Mouse (Mus musculus) CD4-positive, CD25-positive, alpha-beta regulatory T cell, adult 2 months (primary cell): ENCODE data around the gene Nav2.
A peak's percentile ranks its signal among the peaks of the same experiment; 100 is the strongest.

Source experiments
- DNase-seq: peaks from one replicate; pipeline ENCODE4 v3.0.0-alpha.2; 2012; ENCODE audit warnings: low read depth, low spot score

Gene Nav2

DNA sequence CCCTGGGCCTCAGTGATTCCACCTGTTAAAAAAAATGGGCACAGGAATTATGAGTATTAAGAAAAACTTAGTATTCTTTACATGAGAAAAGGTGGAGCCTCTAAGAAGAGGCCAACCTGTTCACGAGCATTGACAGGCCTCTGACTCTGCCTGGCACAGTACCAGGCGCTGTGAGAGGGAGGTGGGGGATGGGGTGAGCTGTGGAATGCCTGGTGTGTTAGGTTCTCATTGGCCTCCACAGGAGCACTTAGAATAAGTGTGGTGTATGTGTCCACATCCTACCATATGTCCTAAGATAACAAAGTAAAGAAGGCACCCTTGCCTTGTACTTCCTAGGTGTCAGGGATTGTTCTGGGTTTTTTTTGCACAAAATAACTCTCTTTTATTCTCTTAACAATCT lies 340.9 kb downstream of the Nav2 start:
- no peak for DNase-seq

DNA sequence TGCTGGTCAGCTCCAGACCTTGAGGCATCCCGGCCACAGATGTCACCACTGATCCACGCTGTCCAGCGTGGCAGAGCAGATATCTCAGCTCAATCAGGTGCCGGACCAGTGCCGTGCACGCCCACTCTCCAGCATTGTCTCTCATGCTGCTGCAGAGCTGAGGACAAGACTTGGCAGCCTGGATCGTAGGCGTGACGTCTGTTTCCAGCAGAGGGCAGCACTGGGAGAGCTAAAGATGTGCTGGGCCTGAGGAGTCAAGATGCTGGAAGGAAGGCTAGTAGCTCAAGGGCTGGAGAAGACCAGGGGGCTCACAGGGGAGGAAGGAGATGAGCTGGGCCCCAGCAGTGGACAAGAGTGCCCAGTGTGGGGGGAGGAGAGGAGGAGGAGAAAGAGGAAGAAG lies 341.5 kb downstream of the Nav2 start:
- DNase-seq = peak; percentile 72

DNA sequence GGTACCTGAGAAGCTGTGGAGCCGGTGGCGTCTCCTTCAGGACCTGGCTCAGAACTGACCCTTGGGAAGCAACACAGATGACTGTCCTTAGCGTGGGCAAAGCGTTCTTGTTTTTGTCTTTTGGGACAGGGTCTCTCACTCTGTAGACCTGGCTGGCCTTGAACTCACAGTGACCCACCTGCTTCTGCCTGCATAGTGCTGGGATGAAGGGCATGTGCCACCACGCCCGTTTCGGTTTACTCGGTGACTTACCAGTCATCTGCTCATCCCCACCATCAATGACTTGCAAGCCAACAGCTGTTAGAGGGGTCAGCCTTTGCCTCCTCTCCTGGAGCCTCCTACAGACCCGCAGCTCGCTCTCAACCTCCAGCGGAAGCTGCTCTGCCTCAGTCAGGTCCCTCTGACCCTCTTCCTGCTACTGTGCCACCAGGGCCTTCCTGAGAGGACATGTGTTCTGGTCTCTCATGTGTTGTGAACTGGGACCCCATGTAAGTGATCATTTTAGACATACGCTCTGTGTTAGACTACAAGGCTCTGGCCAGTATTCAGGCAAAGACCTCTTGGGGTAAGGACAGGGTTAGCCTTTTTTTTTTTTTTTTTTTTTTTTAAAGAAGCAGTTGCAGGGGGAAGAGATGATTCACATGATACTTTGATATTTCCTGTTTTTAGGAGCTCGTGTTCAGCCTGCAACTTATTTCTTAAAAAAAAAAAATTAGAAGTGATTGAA lies 342.2 kb downstream of the Nav2 start:
- no peak for DNase-seq

DNA sequence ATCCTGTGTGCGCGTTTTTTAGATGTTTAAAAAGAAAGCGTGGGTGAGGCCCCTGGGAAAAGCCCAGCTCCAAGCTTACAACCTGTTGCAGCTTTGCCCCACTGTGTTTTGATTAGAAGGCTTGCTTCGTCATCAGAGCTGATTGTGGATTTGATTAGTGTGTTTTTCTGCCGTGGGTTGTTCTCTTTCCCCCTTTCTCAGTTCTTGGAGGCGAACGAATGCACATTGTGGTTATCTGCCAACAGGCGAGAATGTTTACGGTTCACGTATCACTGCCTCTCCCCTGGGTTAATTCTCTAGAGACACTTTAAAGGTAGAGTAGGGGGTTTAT lies 342.8 kb downstream of the Nav2 start:
- DNase-seq = peak; percentile 15

DNA sequence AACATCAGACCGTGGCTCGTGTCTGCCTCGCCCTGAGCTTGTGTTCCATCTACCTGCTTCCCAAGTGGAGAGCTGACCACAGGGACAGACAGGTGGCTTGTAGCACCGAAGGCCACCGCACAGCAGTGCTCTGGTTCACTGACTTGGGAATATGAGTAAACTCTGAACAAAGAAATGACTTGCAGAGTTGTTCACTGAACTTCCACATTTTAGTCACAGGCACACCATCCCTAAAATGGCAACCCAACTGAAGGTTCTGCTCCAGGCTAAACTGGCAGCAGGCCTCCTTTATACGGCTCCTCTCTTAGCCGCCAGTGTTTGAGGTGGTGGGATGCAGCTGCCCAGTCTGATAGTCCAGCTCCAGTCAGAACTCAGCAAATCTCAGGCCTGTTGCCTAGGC lies 343.9 kb downstream of the Nav2 start:
- DNase-seq = no peak

DNA sequence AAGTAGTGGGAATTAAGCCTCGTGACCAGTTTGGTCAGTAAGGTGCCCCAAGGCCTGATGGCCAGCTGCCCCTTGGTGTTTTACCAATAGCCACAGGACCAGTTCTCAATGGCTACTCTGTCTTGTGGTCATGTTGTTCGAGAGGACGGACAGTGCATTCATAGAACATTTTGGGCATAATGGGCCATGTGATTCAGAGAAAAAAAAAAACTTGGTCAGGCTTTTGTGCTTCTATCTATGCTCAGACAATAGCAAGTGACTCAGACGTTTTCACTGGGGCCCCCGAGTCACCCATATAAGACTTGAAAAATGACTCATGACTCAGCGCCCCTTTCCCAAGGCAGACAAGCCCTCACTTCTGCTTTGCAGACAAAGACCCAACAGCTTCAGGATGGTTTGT lies 344.4 kb downstream of the Nav2 start:
- DNase-seq = no peak

DNA sequence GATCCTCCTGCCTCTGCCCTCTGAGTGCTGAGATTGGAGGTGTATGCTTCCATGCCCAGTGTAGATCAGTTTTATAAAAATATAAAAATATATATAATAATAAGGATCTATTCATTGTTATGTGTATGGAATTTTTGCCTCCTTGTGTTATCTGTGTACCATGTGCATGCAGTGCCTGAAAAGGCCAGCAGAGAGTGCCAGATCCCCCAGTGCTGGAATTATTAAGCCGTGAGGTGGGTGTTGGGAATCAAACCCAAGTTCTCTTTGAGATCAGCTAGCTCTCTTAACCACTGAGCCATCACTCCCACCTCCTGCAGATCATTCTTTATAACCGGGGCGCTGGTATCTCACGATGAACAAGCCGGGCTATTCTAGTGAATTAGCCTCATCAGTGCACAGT lies 346.5 kb downstream of the Nav2 start:
- no peak for DNase-seq

DNA sequence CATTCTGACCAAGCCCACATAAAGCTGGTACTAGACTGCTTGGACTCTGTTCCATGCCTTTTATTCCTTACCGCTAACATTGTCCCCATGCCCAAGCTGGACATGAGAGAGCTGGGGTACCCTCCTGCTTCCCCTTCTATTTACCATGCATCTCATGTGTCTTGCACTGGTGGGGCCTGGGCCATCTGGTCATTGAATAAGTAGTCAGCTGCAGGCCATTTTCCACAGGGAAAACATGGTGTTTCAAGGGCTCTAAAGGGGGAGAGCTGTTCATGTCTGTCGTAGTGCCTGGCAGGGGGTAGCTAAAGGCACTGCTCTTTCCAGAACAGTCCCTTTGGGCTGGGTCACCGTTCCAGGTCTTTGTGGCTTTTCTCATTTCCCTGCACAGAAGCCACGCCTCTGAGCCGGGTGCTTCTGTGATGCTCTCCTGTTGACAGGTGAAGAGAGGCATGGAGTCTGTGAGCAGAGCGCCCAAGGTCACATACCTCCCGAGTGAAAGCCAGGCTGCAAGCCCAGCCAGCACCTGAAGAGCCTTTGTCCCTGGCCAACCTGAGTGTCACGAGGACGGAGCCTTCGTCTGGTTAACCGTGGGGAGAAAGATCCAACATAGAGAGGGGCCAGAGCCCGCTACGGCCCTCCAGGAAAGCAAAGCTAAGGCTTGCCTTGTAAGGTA lies 348.9 kb downstream of the Nav2 start:
- no peak for DNase-seq

DNA sequence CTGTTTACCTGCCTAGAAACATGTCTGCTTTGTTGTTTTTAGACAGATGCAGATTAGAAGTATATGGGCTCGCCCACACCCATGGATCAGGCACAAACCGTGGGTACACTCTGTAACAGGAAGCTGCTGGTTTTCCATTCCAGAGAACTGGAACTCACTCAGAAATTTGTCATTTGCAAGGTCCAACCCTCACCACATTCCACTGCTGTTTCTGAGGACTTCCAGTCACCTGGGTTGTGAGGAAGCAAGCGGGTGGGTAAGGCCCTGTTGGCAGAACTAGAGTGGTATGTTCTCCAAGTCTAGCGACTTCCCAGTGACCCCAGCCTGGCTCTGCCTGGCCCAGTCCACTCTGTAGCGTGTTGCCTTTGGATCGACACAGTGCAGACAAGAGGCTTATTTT lies 349.6 kb downstream of the Nav2 start:
- no peak for DNase-seq

DNA sequence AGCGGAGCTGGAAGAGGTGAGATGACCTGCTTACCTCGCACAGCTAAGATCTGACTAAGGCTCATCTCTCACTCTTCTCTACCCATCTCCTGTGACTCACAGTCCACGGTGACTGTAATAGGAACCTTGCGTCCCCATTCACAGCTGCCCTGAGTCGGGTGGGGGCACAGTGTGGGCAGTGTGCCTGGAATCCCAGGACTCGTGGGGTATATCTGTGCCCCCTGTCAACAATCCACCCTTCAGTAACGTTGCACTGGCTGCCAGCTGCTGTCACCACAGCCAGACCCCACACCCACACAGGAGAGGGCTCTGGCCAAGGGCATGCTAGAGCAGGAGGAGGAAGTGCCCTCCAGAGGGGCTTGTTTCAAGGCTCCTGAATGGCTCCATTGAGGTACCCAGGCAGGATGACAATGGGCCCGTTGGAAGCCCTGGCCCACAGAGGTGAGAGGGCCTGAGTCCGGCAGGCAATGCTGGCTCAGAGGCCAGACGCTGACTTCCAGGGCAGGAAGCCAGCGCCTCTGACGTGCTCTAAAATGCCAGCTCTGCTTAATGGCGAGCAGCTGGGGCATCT lies 353.5 kb downstream of the Nav2 start:
- no peak for DNase-seq

DNA sequence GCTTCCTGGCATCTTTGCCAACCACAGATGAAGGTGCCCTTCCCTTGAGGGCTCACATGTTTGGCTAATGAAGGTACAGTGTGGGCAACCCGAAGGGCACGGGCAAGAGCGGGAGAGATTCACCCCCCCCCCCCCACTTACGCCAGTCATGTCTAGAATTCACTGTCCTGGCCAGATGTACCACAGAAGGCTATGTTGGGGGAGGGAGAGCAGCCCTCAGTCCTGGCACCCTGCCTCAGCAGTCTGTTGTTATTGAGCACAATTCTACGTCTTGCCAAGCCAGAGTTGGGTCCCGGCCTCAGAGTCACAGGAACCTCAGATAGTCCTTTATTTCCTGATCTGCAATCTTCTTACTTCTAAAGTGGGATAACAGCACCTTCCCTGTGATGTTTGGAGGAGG lies 357.9 kb downstream of the Nav2 start:
- no peak for DNase-seq

DNA sequence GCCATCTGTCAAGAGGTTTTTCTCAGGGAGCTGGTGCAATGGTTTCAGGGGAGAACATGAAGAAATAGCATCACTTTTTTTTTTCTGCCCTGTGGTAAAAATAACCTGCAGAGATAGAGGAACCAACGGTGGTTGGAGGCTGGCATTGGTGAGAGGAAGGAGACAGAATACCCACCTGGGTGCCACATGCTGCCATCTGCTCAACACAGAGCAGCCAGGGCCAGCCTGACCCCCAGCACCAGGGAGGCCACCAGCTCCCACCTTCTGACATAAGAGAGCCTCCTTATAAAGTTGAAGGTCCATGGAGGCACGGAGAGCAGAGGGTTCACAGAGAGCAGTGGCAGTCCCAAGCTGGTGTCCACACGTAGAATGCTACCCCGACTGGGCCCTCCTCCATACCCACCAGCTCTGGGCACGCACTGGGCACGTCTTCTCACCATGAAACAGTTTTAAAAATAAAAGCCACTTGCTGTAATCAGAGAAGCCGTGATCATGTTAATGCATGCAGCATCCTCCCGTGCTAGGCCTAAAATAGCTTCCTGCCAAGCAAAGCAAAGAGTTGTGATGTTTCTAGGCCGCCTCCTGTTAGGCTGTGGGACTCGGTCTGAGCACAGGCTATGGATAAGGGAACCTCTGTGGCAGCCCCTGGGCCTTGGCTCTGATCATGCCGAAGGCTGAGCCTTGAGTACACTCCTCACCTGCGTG lies 359.3 kb downstream of the Nav2 start:
- no peak for DNase-seq

DNA sequence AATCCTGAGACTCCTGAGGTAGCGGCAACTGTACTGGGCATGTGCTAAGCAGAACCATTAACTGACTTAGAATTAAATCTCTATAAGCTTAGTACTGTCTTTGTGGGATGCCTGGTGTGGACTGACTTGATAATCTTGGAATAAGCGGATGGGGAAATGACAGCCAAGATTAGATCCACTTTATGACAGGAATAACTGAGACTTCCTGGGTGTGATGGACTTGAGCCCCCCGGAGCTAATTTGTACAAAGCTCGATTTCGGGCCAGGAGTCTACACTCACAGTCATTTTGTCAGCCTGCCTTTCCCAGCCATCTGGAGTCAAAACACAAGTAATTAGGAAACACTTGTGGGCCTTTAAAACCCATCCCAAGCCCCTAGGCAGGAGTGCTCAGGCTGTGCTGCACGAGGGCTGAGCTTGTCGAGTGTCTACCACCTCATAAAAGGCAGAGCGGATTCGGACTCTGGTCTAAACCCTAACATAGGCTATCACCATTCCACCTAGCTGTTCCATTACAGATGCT lies 359.9 kb downstream of the Nav2 start:
- no peak for DNase-seq

DNA sequence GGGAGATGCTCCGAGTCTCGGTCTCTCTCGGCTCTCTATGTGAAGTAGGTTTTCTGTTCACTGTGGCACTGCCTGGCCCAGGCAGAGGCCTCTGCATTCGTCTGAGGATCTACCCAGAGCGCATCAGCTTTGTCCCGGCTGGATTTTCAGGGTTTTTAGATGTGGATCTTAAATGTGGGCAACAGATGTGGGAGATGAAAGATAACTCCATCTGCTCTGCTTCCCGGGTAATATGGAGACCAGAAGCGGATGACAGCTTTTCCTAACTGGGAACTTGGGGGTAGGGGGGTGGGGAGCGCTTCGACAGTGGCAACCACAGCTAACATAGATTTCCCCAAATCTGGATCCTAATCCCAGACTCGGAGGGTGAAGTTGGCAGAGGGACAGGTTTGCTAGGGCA lies 362.3 kb downstream of the Nav2 start:
- DNase-seq = no peak

DNA sequence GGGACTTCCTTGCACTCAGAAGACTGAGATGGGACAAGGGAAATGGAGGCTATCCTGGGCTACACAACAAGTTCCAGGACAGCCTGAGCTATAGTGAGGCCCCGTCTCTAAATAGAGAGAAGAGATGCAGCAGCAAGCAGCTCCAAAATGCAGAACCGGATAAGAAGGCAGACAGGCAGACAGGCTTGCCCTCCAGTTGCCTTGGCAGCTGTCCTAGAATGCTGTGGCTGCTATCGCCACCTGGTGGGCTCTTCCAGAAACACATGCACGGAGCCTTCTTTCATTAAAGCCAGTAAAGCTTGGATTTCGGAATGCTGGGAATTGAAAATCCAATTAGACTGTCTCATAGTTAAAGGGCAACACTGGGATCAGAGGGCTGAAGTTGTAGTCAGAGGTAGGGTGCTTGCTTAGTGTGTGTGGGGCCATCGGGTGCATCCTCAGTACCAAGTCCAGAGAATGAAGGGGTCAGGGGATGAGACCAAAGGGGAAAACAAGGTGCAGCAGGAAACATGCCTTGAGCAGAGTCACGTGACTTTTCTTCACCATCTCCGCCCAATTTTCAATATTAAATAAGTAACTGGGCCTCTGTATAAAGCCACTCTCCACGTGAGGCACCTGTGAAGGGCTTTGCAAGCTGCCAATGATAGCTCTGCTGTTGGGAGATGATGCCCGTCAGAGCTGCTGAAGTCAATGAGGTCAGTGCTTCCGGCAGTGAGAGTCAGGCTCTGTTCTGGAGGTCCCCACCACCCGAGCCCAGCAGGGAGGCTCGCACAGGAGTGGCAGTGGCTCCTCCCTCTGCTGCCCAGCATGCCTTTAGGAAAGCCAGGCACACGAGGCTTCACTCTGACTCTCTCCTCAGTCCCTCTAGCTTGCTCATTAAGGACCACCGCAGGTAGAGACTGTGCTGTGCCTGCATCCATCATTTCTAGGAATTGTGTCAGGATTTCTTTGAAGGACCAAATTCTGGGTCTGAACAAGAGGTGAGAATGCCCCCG lies 364.2 kb downstream of the Nav2 start:
- DNase-seq = peak; percentile 61

DNA sequence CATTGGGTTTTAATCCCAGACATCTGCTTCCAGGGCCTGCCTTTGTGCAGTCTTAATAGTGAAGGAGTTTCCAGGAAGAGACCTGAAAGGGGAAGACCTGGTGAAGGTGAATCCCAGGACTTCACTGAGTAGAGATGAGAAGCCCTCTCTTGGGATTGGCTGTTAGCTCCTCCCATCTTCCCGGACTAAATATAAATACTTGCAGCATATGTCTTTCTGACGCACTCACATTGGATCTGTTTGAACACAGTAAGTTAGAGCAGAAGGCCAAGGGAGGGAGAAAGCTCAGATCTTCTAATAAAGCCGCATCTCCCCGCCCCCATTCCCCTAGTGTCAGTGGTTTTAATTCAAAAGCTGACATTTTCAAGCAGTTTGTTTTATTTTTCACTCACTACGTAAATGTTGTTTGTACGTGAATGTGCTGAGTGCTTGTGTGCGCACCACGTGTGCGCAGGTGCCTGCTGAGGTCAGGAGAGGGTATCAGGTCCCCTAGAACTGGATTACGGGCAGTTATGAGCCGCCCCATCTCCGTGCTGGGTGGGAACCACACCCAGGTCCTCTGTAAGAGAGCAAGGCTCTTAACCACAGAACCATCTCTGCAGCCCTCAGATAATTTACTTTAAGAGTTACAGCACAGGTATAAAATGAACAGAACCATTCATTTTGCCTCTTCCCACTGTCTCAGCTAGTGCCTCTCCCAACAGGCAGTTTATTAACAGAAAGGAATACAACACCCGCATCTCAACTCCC lies 365.6 kb downstream of the Nav2 start:
- DNase-seq = no peak

DNA sequence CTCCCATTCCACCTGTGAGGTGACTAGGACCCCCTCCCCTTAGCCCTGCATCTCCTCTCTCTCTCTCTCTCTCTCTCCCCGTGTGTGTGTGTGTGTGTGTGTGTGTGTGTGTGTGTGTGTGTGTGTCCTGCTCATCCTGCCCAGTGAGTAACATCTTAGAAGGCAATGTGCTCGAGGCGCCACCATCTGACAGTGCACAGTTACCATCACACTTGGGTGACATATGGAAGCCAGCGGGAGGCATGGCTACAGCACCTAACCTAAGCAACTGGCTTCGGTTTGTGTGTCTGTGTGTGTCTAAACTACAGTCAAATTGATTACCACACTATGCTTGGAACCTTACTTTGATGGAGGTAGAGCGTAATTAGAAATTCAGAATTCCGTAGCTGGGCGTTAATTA lies 366.2 kb downstream of the Nav2 start:
- DNase-seq = no peak

DNA sequence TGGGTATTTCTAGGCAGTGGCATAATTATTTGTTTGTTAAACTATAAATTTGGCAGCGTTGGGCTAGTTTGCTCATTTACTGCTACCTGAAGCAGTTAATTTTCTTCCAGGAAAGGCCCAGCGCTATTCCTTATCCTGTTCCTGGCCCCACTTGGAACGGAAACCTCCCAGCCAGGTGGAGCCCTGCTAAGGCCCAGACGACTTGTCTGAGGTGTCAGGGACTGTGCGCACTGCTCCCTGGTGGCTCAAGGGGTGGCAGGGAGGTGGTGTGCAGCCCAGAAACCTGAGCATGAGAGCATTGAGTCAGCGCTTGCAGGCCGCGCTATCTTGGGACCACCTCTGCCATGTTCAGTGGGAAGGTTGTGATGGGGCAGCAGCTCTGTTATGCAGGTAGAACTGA lies 367.6 kb downstream of the Nav2 start:
- no peak for DNase-seq

DNA sequence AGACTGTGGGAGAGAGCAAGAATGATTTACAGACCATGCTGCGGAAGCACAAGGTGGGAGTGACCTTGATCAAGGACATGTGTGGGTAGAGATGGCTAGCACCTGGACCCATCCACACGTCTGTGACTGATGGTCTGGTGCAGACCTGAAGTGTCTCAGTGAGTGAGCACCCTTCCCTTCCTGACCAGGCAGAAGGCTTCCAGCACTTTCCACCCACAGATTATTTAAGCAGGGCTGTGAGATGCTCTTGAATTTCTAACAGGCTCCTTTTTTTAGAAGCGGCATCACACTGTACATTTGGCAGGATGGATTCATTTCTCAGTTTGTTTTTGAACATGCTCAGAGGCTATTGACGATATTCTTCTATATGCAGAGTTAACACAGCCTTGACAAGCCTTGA lies 369.2 kb downstream of the Nav2 start:
- no peak for DNase-seq

DNA sequence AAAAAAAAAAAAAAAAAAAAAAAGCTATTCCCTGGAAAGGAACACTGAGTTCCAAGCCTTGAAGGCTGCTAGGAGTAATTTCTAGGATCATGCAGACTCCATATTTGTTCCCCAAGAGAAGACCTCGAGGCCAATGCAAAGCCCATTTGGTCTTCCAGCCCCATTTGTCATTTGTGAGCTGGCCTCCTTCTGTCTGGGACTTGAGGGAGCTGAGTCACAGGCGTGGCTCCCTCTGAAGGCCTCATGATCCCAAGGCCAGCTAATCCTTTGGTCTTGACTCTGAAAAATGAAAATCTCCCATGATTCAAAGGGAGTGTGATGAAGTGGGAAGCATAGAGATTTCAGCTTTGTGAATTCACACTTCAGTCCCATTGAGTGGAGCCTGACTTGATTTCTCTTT lies 370.0 kb downstream of the Nav2 start:
- DNase-seq = no peak

DNA sequence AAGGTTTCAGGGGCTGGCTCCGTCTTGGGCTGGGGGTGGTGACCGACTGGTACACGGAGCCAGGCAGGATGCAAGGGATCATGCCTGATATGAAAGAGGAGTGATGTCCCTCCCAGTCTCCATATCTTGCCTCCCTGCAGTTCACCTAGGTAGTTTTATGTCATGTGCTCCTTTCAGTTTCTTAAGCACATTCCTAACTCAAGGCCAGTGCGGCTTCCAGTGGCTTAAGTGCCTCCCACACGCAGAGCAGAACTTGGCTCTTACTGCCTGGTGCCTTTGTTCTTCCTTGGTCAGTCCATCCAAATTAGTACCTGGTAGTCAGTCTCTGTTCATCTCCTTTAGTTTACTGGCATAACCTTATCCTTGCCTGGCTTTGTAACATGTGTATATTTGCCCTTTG lies 371.9 kb downstream of the Nav2 start:
- no peak for DNase-seq
